Comparison of ENCODE assay signal across 8 mouse cellular contexts in genomic region chr8:90861266-90861944, GRCm38 (mm10). TPM values are rescaled to one million over a fixed set of nuclear protein-coding genes. Genes with fewer than 3 reads are reported as not detected.
DNase-seq lines count a peak whose midpoint lies in the region; ATAC-seq and TF ChIP-seq lines count a peak whose summit lies in the region.

No protein-coding gene starts in this region.

- no peak for TF ChIP-seq CTCF in liver, postnatal 0 days (IDR thresholded peaks at IDR 0.05; ENCODE audit: low read depth)
- no peak for TF ChIP-seq CTCF in embryonic fibroblast, embryonic 13.5 days (IDR thresholded peaks at IDR 0.05; ENCODE audit: borderline replicate concordance, insufficient read depth, low read length)

- no peaks in the 10 kb centered on the region for H3K27me3 ChIP-seq in liver, embryonic 11.5 days (replicated peaks; ENCODE audit: control insufficient read depth, insufficient read depth, low read length)
- no peaks in the 10 kb centered on the region for H3K27me3 ChIP-seq in liver, postnatal 0 days (ENCODE audit: insufficient read depth, low read length)
- H3K27me3 ChIP-seq in hindbrain, embryonic 15.5 days = no peaks in the 10 kb centered on the region

- ATAC-seq in liver, embryonic 11.5 days (replicated peaks; ENCODE audit: low FRiP score) = peak; percentile 32; the same call in 1 of the 2 replicates
- no peak for ATAC-seq in liver, postnatal 0 days
- ATAC-seq in hindbrain, embryonic 15.5 days (ENCODE audit: low FRiP score, low read depth) = no peak; the same call in 1 of the 2 replicates

- H3K27ac ChIP-seq in liver, embryonic 11.5 days (ENCODE audit: low read depth, low read length) = peak overlapping the region; percentile 17; the same call in 1 of the 2 replicates
- no peak overlapping the region for H3K27ac ChIP-seq in liver, postnatal 0 days (ENCODE audit: low read depth)
- H3K27ac ChIP-seq in embryonic fibroblast, embryonic 13.5 days (ENCODE audit: insufficient read depth, low read length) = peak overlapping the region; percentile 79
- H3K27ac ChIP-seq in hindbrain, embryonic 15.5 days (replicated peaks) = peak overlapping the region; percentile 70

- no peak for TF ChIP-seq POLR2A in embryonic fibroblast, embryonic 13.5 days (IDR thresholded peaks at IDR 0.05; ENCODE audit: low read depth, low read length)

- H3K36me3 ChIP-seq in liver, embryonic 11.5 days (ENCODE audit: control insufficient read depth, insufficient read depth, low read length) = no peaks in the 10 kb centered on the region
- H3K36me3 ChIP-seq in liver, postnatal 0 days (replicated peaks; ENCODE audit: insufficient read depth, low read length) = no peaks in the 10 kb centered on the region
- no peaks in the 10 kb centered on the region for H3K36me3 ChIP-seq in hindbrain, embryonic 15.5 days

- H3K9ac ChIP-seq in liver, embryonic 11.5 days (ENCODE audit: low read depth, low read length) = no peak overlapping the region
- H3K9ac ChIP-seq in liver, postnatal 0 days (replicated peaks) = no peak overlapping the region
- no peak overlapping the region for H3K9ac ChIP-seq in hindbrain, embryonic 15.5 days

- H3K4me2 ChIP-seq in liver, embryonic 11.5 days = peak overlapping the region; percentile 30
- no peak overlapping the region for H3K4me2 ChIP-seq in liver, postnatal 0 days (ENCODE audit: low read depth, low read length)
- H3K4me2 ChIP-seq in hindbrain, embryonic 15.5 days = peak overlapping the region; percentile 9; the same call in 1 of the 2 replicates

- no peak for TF ChIP-seq EP300 in liver, postnatal 0 days (IDR thresholded peaks at IDR 0.05; ENCODE audit: low read depth)

- H3K4me1 ChIP-seq in liver, embryonic 11.5 days (replicated peaks; ENCODE audit: control insufficient read depth, insufficient read depth, low read length) = peaks cover 7% of the 10 kb centered on the region; the same call in 1 of the 2 replicates
- no peaks in the 10 kb centered on the region; the same call in 1 of the 2 replicates for H3K4me1 ChIP-seq in liver, postnatal 0 days (ENCODE audit: insufficient read depth)
- peaks cover 4% of the 10 kb centered on the region; the same call in 1 of the 2 replicates for H3K4me1 ChIP-seq in embryonic fibroblast, embryonic 13.5 days (ENCODE audit: control insufficient read depth, insufficient read depth, low read length)
- peaks cover 18% of the 10 kb centered on the region for H3K4me1 ChIP-seq in hindbrain, embryonic 15.5 days (replicated peaks)

- H3K4me3 ChIP-seq in liver, embryonic 11.5 days (ENCODE audit: low read depth, low read length) = no peak overlapping the region
- no peak overlapping the region for H3K4me3 ChIP-seq in liver, postnatal 0 days (ENCODE audit: low read depth, low read length)
- H3K4me3 ChIP-seq in embryonic fibroblast, embryonic 13.5 days (ENCODE audit: insufficient read depth, low read length) = no peak overlapping the region
- no peak overlapping the region for H3K4me3 ChIP-seq in hindbrain, embryonic 15.5 days

- no peak for DNase-seq in liver, embryonic 11.5 days (ENCODE audit: low spot score)
- no peak for DNase-seq in liver, postnatal 0 days
- peak; percentile 74 for DNase-seq in cerebellum, adult 11-12 months
- DNase-seq in lung, postnatal 4 days = peak; percentile 44 to 50
- peak; percentile 48 for DNase-seq in right cerebral cortex, postnatal 25 days
- no peak for DNase-seq in kidney, adult 9 months

- H3K9me3 ChIP-seq in liver, embryonic 11.5 days (ENCODE audit: control insufficient read depth, low read length) = no peaks in the 10 kb centered on the region
- no peaks in the 10 kb centered on the region for H3K9me3 ChIP-seq in liver, postnatal 0 days (ENCODE audit: low read length)
- H3K9me3 ChIP-seq in hindbrain, embryonic 15.5 days = no peaks in the 10 kb centered on the region

- WGBS in liver, embryonic 11.5 days = 16% methylated on average over 9 of the region's 9 CpGs
- 14% methylated on average over 9 of the region's 9 CpGs for WGBS in liver, postnatal 0 days (ENCODE audit: insufficient replicate concordance)
- WGBS in hindbrain, embryonic 15.5 days = 6% methylated on average over 9 of the region's 9 CpGs

RNA-seq across cellular contexts. Expression of gene Chd9, which starts 33.3 kb away (rescaled TPM):
- 22.0 and 25.3 TPM in 2 replicates for polyA plus RNA-seq in liver, embryonic 11.5 days (2014; fragmentation: Nextera tagmentation; extraction: Ambion mirVana)
- polyA plus RNA-seq in liver, postnatal 0 days (2015; fragmentation: Nextera tagmentation; extraction: Ambion mirVana) = 27.2 and 32.2 TPM in 2 replicates
- 83.6 and 95.9 TPM in 2 replicates for polyA plus RNA-seq in embryonic fibroblast, embryonic 13.5 days (2011; ENCODE audit: insufficient read length, low read depth, missing spikeins)
- polyA plus RNA-seq in hindbrain, embryonic 15.5 days (2015; fragmentation: Nextera tagmentation; extraction: Ambion mirVana) = 94.7 and 100 TPM in 2 replicates

RNA-seq across cellular contexts. Expression of gene Gm19935, which starts 44.2 kb away (rescaled TPM):
- not detected in 2 replicates for polyA plus RNA-seq in liver, embryonic 11.5 days (2014; fragmentation: Nextera tagmentation; extraction: Ambion mirVana)
- not detected in 2 replicates for polyA plus RNA-seq in liver, postnatal 0 days (2015; fragmentation: Nextera tagmentation; extraction: Ambion mirVana)
- polyA plus RNA-seq in embryonic fibroblast, embryonic 13.5 days (2011; ENCODE audit: insufficient read length, low read depth, missing spikeins) = not detected in 2 replicates
- polyA plus RNA-seq in hindbrain, embryonic 15.5 days (2015; fragmentation: Nextera tagmentation; extraction: Ambion mirVana) = 3.7 and 3.8 TPM in 2 replicates

Comparison
In these comparisons a context has a peak if more than half of its experiments do, and no peak if none do; other contexts are left out.
1. DNase-seq: peak in cerebellum, adult 11-12 months (single experiment), lung, postnatal 4 days (2 of 2) and right cerebral cortex, postnatal 25 days (single experiment); none in liver, embryonic 11.5 days (single experiment), liver, postnatal 0 days (single experiment) and kidney, adult 9 months (single experiment).